ENCODE assay signal across 11 mouse cellular contexts in the genomic region with DNA sequence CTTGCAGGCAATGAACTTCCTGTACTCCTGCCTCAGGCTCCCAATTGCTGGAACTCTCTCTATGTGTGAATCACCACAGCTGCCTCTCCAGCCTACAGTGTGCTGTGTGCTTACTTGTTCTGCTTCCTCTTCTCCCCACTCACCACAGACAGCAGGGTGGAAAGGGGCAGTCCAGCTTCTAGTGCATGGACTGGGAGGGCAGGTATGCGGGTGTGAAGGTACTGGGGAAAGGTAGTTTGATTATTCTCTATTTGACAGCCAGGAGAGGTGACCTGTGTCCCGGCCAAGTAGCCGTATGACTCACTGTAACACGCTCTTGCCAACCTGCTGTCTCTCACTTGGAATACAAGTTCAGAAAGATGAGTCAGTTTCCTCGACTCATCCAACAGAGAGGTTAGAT. TPM values are rescaled to one million over a fixed set of nuclear protein-coding genes. Genes with fewer than 3 reads are reported as not detected.
DNase-seq lines count a peak whose midpoint lies in the region; ATAC-seq and TF ChIP-seq lines count a peak whose summit lies in the region.
"Had no signal": no experiment of that assay in that cellular context is flagged by ENCODE, and none has a peak within 500 bp of the region (broad histone marks: within the 10 kb centered on the region; RNA-seq: fewer than 3 reads in every experiment).

No protein-coding gene starts in this region.

- H3K9me3 ChIP-seq in MEL (replicated peaks; ENCODE audit: insufficient read depth, low read length) = no peaks in the 10 kb centered on the region
- H3K9me3 ChIP-seq: forebrain, embryonic 15.5 days; midbrain, embryonic 12.5 days had no signal

- no peak for TF ChIP-seq CTCF in MEL (IDR thresholded peaks at IDR 0.05 in 2 of 3, conservative IDR thresholded peaks at IDR 0.05 in 1 of 3; ENCODE audit: control insufficient read depth in 1 of 3, insufficient read depth in 1 of 3, low read depth in 2 of 3, low read length in 3 of 3, poor library complexity in 1 of 3, severe bottlenecking in 1 of 3)

- H3K4me3 ChIP-seq in MEL (ENCODE audit: control insufficient read depth in 1 of 2, insufficient read depth in 1 of 2, low read depth in 2 of 2, low read length in 2 of 2) = no peak overlapping the region
- H3K4me3 ChIP-seq: forebrain, embryonic 15.5 days; midbrain, embryonic 12.5 days had no signal

- H3K27ac ChIP-seq in MEL (ENCODE audit: control insufficient read depth, low read depth, low read length) = no peak overlapping the region
- H3K27ac ChIP-seq: forebrain, embryonic 15.5 days; midbrain, embryonic 12.5 days had no signal

- DNase-seq in heart, postnatal 10 days = peak; percentile 6 to 10
- DNase-seq in heart, adult 9 months (ENCODE audit: low spot score in 2 of 2) = no peak
- peak; percentile 22 for DNase-seq in MEL (ENCODE audit: low read depth, low spot score)
- peak; percentile 20 to 65 for DNase-seq in lung, postnatal 4 days
- no peak for DNase-seq in embryo, embryonic 10 days (ENCODE audit: low spot score)
- DNase-seq in heart, adult 8-10 months (ENCODE audit: low spot score) = no peak
- no peak for DNase-seq in cerebellum, postnatal 10 days
- DNase-seq: kidney, adult 8-10 months had no signal

- no peaks in the 10 kb centered on the region for H3K79me2 ChIP-seq in MEL (ENCODE audit: control insufficient read depth, insufficient read depth, low read length, poor library complexity)

- no peak for TF ChIP-seq RAD21 in MEL (IDR thresholded peaks at IDR 0.05; ENCODE audit: low read depth, low read length)

- no peak; a peak in 1 of 4 replicates for TF ChIP-seq EP300 in MEL (IDR thresholded peaks at IDR 0.05; ENCODE audit: low read depth in 1 of 2, low read length in 2 of 2)

- intact Hi-C loops in heart, postnatal 10 days (cut with DNase I) = no loop called here

- peaks cover 2 to 4% of the 10 kb centered on the region in 2 experiments; a peak in 3 of 4 replicates for H3K27me3 ChIP-seq in MEL (ENCODE audit: control insufficient read depth in 1 of 2, insufficient read depth in 2 of 2, low read length in 2 of 2)
- H3K27me3 ChIP-seq: forebrain, embryonic 15.5 days had no signal

- no peak for TF ChIP-seq POLR2A in MEL (IDR thresholded peaks at IDR 0.05; ENCODE audit: control insufficient read depth in 1 of 2, insufficient read depth in 1 of 2, low read depth in 1 of 2, low read length in 2 of 2, poor library complexity in 1 of 2)

- peaks cover 0 to 16% of the 10 kb centered on the region in 2 experiments; a peak in 2 of 4 replicates for H3K36me3 ChIP-seq in MEL (ENCODE audit: control insufficient read depth in 1 of 2, insufficient read depth in 2 of 2, low read length in 2 of 2)
- H3K36me3 ChIP-seq: forebrain, embryonic 15.5 days; midbrain, embryonic 12.5 days had no signal

- no peak overlapping the region for H3K9ac ChIP-seq in MEL (ENCODE audit: control insufficient read depth, low read depth, low read length, poor library complexity, severe bottlenecking)
- H3K9ac ChIP-seq: forebrain, embryonic 15.5 days; midbrain, embryonic 12.5 days had no signal

- ATAC-seq in granulocyte monocyte progenitor cell, adult 5-6 weeks (replicated peaks; ENCODE audit: poor library complexity, severe bottlenecking) = 0 out of 2 replicates have a peak, but pooled peaks have one; percentile 28
- ATAC-seq: forebrain, embryonic 15.5 days had no signal

- peaks cover 5 to 13% of the 10 kb centered on the region in 2 experiments for H3K4me1 ChIP-seq in MEL (ENCODE audit: control insufficient read depth in 1 of 2, insufficient read depth in 2 of 2, low read length in 2 of 2)

TF ChIP-seq in MEL, 35 proteins besides CTCF, POLR2A, EP300 and RAD21:
- TF ChIP-seq E2F4 (IDR thresholded peaks at IDR 0.05; ENCODE audit: borderline replicate concordance, low read depth, low read length) (no peak), USF2 (IDR thresholded peaks at IDR 0.05; ENCODE audit: borderline replicate concordance in 1 of 2, insufficient read depth in 1 of 2, low read depth in 1 of 2, low read length in 2 of 2) (no peak), JUND (IDR thresholded peaks at IDR 0.05; ENCODE audit: low read depth, low read length) (no peak), ELF1 (IDR thresholded peaks at IDR 0.05; ENCODE audit: low read depth, low read length) (no peak), ZC3H11A (IDR thresholded peaks at IDR 0.05; ENCODE audit: low read depth, low read length) (no peak), TBP (IDR thresholded peaks at IDR 0.05; ENCODE audit: low read depth, low read length) (no peak), ZMIZ1 (IDR thresholded peaks at IDR 0.05; ENCODE audit: low read depth, low read length) (no peak), NRF1 (IDR thresholded peaks at IDR 0.05; ENCODE audit: insufficient read depth, low read depth, low read length, poor library complexity, severe bottlenecking) (no peak), MYC (IDR thresholded peaks at IDR 0.05; ENCODE audit: low read depth, low read length) (no peak), ZKSCAN1 (IDR thresholded peaks at IDR 0.05; ENCODE audit: low read depth, low read length) (no peak), SMC3 (IDR thresholded peaks at IDR 0.05; ENCODE audit: low read depth, low read length) (no peak), CHD1 (IDR thresholded peaks at IDR 0.05; ENCODE audit: low read depth, low read length) (no peak), BHLHE40 (IDR thresholded peaks at IDR 0.05; ENCODE audit: borderline replicate concordance, low read depth, low read length) (no peak), ZNF384 (IDR thresholded peaks at IDR 0.05; ENCODE audit: low read depth, low read length) (no peak), KAT2A (conservative IDR thresholded peaks at IDR 0.05; ENCODE audit: low read depth, low read length) (no peak)

RNA-seq across cellular contexts. Expression of gene Liph, which starts 2.6 kb away (rescaled TPM):
- under 1 TPM in 1 of 2 experiments, not detected in 1; 0.12 TPM for total RNA-seq in heart, postnatal 10 days (2021)
- total RNA-seq in MEL (2012; rRNA removed) = not detected in 2 replicates
- polyA plus RNA-seq in MEL (2012; ENCODE audit: insufficient read depth in 1 of 2, insufficient read length in 2 of 2, low read depth in 1 of 2, low replicate concordance in 2 of 2, missing spikeins in 1 of 2) = not detected
- 0.53 TPM in 1 of 2 replicates, not detected in the other for total RNA-seq in granulocyte monocyte progenitor cell, adult 5-6 weeks (2014; fragmentation: Nextera tagmentation)
- not detected in 2 replicates for total RNA-seq in granulocyte monocyte progenitor cell, adult 5-6 weeks (2017)
- total RNA-seq in heart, adult 8-10 months (2022) = not detected

RNA-seq across cellular contexts. Expression of gene Senp2, which starts 11.2 kb away (rescaled TPM):
- 10 to 100 TPM; 19.9 to 22.8 TPM for total RNA-seq in heart, postnatal 10 days (2021)
- total RNA-seq in MEL (2012; rRNA removed) = 30.3 and 31.7 TPM in 2 replicates
- 10 to 100 TPM in 1 of 2 experiments, not detected in 1; 54.7 TPM for polyA plus RNA-seq in MEL (2012; ENCODE audit: insufficient read depth in 1 of 2, insufficient read length in 2 of 2, low read depth in 1 of 2, low replicate concordance in 2 of 2, missing spikeins in 1 of 2)
- total RNA-seq in granulocyte monocyte progenitor cell, adult 5-6 weeks (2014; fragmentation: Nextera tagmentation) = 37.0 and 40.1 TPM in 2 replicates
- total RNA-seq in granulocyte monocyte progenitor cell, adult 5-6 weeks (2017) = 30.1 and 44.9 TPM in 2 replicates
- 10 to 100 TPM; 21.7 to 28.2 (median 27.1) TPM for total RNA-seq in heart, adult 8-10 months (2022)

RNA-seq across cellular contexts. Expression of gene Tmem41a, which starts 50.7 kb away (rescaled TPM):
- total RNA-seq in heart, postnatal 10 days (2021) = 10 to 100 TPM; 14.4 to 15.5 TPM
- total RNA-seq in MEL (2012; rRNA removed) = 26.9 and 32.9 TPM in 2 replicates
- polyA plus RNA-seq in MEL (2012; ENCODE audit: insufficient read depth in 1 of 2, insufficient read length in 2 of 2, low read depth in 1 of 2, low replicate concordance in 2 of 2, missing spikeins in 1 of 2) = 10 to 100 TPM in 1 of 2 experiments, not detected in 1; 50.3 TPM
- total RNA-seq in granulocyte monocyte progenitor cell, adult 5-6 weeks (2014; fragmentation: Nextera tagmentation) = 22.0 and 24.7 TPM in 2 replicates
- total RNA-seq in granulocyte monocyte progenitor cell, adult 5-6 weeks (2017) = 9.7 and 11.0 TPM in 2 replicates
- 10 to 100 TPM; 11.1 to 17.8 (median 14.1) TPM for total RNA-seq in heart, adult 8-10 months (2022)

Comparison
In these comparisons a context has a peak if more than half of its experiments do, and no peak if none do; other contexts are left out.
1. DNase-seq: peak in heart, postnatal 10 days (2 of 2), MEL (single experiment) and lung, postnatal 4 days (2 of 2); none in heart, adult 9 months (0 of 2), embryo, embryonic 10 days (single experiment), heart, adult 8-10 months (single experiment) and cerebellum, postnatal 10 days (0 of 2).